Mouse (Mus musculus) G1E (cell line): ENCODE measurements around the gene Gm47996.

Experiments
- CTCF ChIP-seq: IDR thresholded peaks from 2 replicates; pipeline ENCODE4 v1.5.1; 2012; ENCODE audit warnings: low read depth, low read length, inconsistent platforms, mixed read lengths
- GATA1 ChIP-seq: IDR thresholded peaks from 2 replicates; pipeline ENCODE4 v1.6.1; 2012; ENCODE audit warnings: borderline replicate concordance, low read length, inconsistent platforms, mixed read lengths
- GATA2 ChIP-seq: IDR thresholded peaks from 2 replicates; pipeline ENCODE4 v1.6.1; 2012; ENCODE audit warnings: low read depth, low read length, inconsistent platforms, borderline replicate concordance
- POLR2AphosphoS5 ChIP-seq: IDR thresholded peaks from 2 replicates; pipeline ENCODE4 v1.6.1; 2012; ENCODE audit warnings: low read depth, low read length, inconsistent platforms; ENCODE audit not compliant: insufficient replicate concordance
- TAL1 ChIP-seq: conservative IDR thresholded peaks from 2 replicates; pipeline ENCODE4 v1.6.1; 2012; ENCODE audit warnings: low read depth, low read length, inconsistent platforms, mixed read lengths

- TF ChIP-seq TAL1 (no peak), CTCF (no peak), GATA1 (no peak), POLR2AphosphoS5 (no peak), GATA2 (no peak)
Observed at GRCm38 (mm10) chr1:151258090-151258954, 48.4 kb downstream of the Gm47996 start.
